Mouse (Mus musculus): ENCODE data around the gene Shisal2a. TPM values are rescaled to one million over a fixed set of nuclear protein-coding genes. Genes with fewer than 3 reads are reported as not detected.

Shisal2a gene
- polyA plus RNA-seq, 1 experiment from 2014 or later: 2.7 TPM

- no peaks in the 10 kb centered on the region for H3K9me3 ChIP-seq (ENCODE audit: control insufficient read depth, low read length)
- H3K4me2 ChIP-seq (ENCODE audit: low read length): no peak overlapping the region
- no peak overlapping the region for H3K27ac ChIP-seq (ENCODE audit: low read length)
- H3K36me3 ChIP-seq (ENCODE audit: control insufficient read depth, insufficient read depth): no peaks in the 10 kb centered on the region
- peaks cover 20% of the 10 kb centered on the region for H3K4me1 ChIP-seq (replicated peaks; ENCODE audit: control insufficient read depth, insufficient read depth, low read length)
- H3K9ac ChIP-seq (replicated peaks; ENCODE audit: low read depth, low read length): no peak overlapping the region
- 86% methylated on average over 3 of the region's 3 CpGs for WGBS
- no peak for ATAC-seq
- no peak overlapping the region for H3K4me3 ChIP-seq (replicated peaks; ENCODE audit: low read length)
- no peaks in the 10 kb centered on the region for H3K27me3 ChIP-seq (replicated peaks; ENCODE audit: control insufficient read depth, insufficient read depth, low read length)
Measured at GRCm38 (mm10) chr4:108349064-108349463, 34.1 kb downstream of the Shisal2a start.

GRCm38 (mm10) chr4:108348256-108348875 is 34.8 kb downstream of the Shisal2a start:
- Histone ChIP-seq H3K9ac (replicated peaks; ENCODE audit: low read depth, low read length) (no peak overlapping the region), H3K27ac (ENCODE audit: low read length) (no peak overlapping the region), H3K36me3 (ENCODE audit: control insufficient read depth, insufficient read depth) (no peaks in the 10 kb centered on the region), H3K27me3 (replicated peaks; ENCODE audit: control insufficient read depth, insufficient read depth, low read length) (no peaks in the 10 kb centered on the region), H3K4me2 (ENCODE audit: low read length) (no peak overlapping the region), H3K4me3 (replicated peaks; ENCODE audit: low read length) (no peak overlapping the region), H3K9me3 (ENCODE audit: control insufficient read depth, low read length) (no peaks in the 10 kb centered on the region), H3K4me1 (replicated peaks; ENCODE audit: control insufficient read depth, insufficient read depth, low read length) (peaks cover 20% of the 10 kb centered on the region)
- no peak for ATAC-seq
- WGBS: 77% methylated on average over 5 of the region's 5 CpGs

- Histone ChIP-seq H3K9ac (replicated peaks; ENCODE audit: low read depth, low read length) (no peak overlapping the region), H3K4me2 (ENCODE audit: low read length) (no peak overlapping the region), H3K36me3 (ENCODE audit: control insufficient read depth, insufficient read depth) (no peaks in the 10 kb centered on the region), H3K27me3 (replicated peaks; ENCODE audit: control insufficient read depth, insufficient read depth, low read length) (no peaks in the 10 kb centered on the region), H3K9me3 (ENCODE audit: control insufficient read depth, low read length) (no peaks in the 10 kb centered on the region), H3K27ac (ENCODE audit: low read length) (no peak overlapping the region), H3K4me3 (replicated peaks; ENCODE audit: low read length) (no peak overlapping the region), H3K4me1 (replicated peaks; ENCODE audit: control insufficient read depth, insufficient read depth, low read length) (peaks cover 20% of the 10 kb centered on the region)
- ATAC-seq: no peak
- WGBS: 96% methylated on average over 5 of the region's 5 CpGs
Measured at GRCm38 (mm10) chr4:108347111-108347510, 36.0 kb downstream of the Shisal2a start.

GRCm38 (mm10) chr4:108345826-108346225 is 37.3 kb downstream of the Shisal2a start:
- no peak overlapping the region for H3K4me3 ChIP-seq (replicated peaks; ENCODE audit: low read length)
- H3K9ac ChIP-seq (replicated peaks; ENCODE audit: low read depth, low read length): no peak overlapping the region
- no peaks in the 10 kb centered on the region for H3K9me3 ChIP-seq (ENCODE audit: control insufficient read depth, low read length)
- 32% methylated on average over 5 of the region's 5 CpGs for WGBS
- H3K4me1 ChIP-seq (replicated peaks; ENCODE audit: control insufficient read depth, insufficient read depth, low read length): peaks cover 14% of the 10 kb centered on the region
- H3K27ac ChIP-seq (ENCODE audit: low read length): no peak overlapping the region
- H3K36me3 ChIP-seq (ENCODE audit: control insufficient read depth, insufficient read depth): no peaks in the 10 kb centered on the region
- no peak for ATAC-seq
- no peaks in the 10 kb centered on the region for H3K27me3 ChIP-seq (replicated peaks; ENCODE audit: control insufficient read depth, insufficient read depth, low read length)
- H3K4me2 ChIP-seq (ENCODE audit: low read length): no peak overlapping the region

- WGBS: 11% methylated on average over 7 of the region's 7 CpGs
- ATAC-seq: no peak
- no peak overlapping the region for H3K4me3 ChIP-seq (replicated peaks; ENCODE audit: low read length)
- H3K27me3 ChIP-seq (replicated peaks; ENCODE audit: control insufficient read depth, insufficient read depth, low read length): no peaks in the 10 kb centered on the region
- no peaks in the 10 kb centered on the region for H3K9me3 ChIP-seq (ENCODE audit: control insufficient read depth, low read length)
- no peak overlapping the region for H3K9ac ChIP-seq (replicated peaks; ENCODE audit: low read depth, low read length)
- no peaks in the 10 kb centered on the region for H3K36me3 ChIP-seq (ENCODE audit: control insufficient read depth, insufficient read depth)
- no peak overlapping the region for H3K27ac ChIP-seq (ENCODE audit: low read length)
- 0 out of 2 replicates have a peak, but pooled peaks cover 5% of the 10 kb centered on the region for H3K4me1 ChIP-seq (replicated peaks; ENCODE audit: control insufficient read depth, insufficient read depth, low read length)
- no peak overlapping the region for H3K4me2 ChIP-seq (ENCODE audit: low read length)
Measured at GRCm38 (mm10) chr4:108344631-108345083, 38.5 kb downstream of the Shisal2a start.

GRCm38 (mm10) chr4:108339277-108339690 is 43.9 kb downstream of the Shisal2a start:
- peak; percentile 88 for ATAC-seq
- WGBS: 19% methylated on average over 4 of the region's 4 CpGs
- no peak overlapping the region for H3K27ac ChIP-seq (ENCODE audit: low read length)

GRCm38 (mm10) chr4:108338811-108339210 is 44.3 kb downstream of the Shisal2a start:
- H3K9me3 ChIP-seq (ENCODE audit: control insufficient read depth, low read length): no peaks in the 10 kb centered on the region
- H3K27me3 ChIP-seq (replicated peaks; ENCODE audit: control insufficient read depth, insufficient read depth, low read length): no peaks in the 10 kb centered on the region
- no peak for ATAC-seq
- H3K4me3 ChIP-seq (replicated peaks; ENCODE audit: low read length): no peak overlapping the region
- no peaks in the 10 kb centered on the region; the same call in 1 of the 2 replicates for H3K4me1 ChIP-seq (replicated peaks; ENCODE audit: control insufficient read depth, insufficient read depth, low read length)
- H3K4me2 ChIP-seq (ENCODE audit: low read length): no peak overlapping the region
- 50% methylated on average over 10 of the region's 10 CpGs for WGBS
- H3K27ac ChIP-seq (ENCODE audit: low read length): no peak overlapping the region
- peaks cover 8% of the 10 kb centered on the region for H3K36me3 ChIP-seq (ENCODE audit: control insufficient read depth, insufficient read depth)
- no peak overlapping the region for H3K9ac ChIP-seq (replicated peaks; ENCODE audit: low read depth, low read length)

More at GRCm38 (mm10) chr4:108339277-108339690, 43.9 kb downstream of the Shisal2a start:
- H3K4me1 ChIP-seq (replicated peaks; ENCODE audit: control insufficient read depth, insufficient read depth, low read length): no peaks in the 10 kb centered on the region; the same call in 1 of the 2 replicates
- peaks cover 8% of the 10 kb centered on the region for H3K36me3 ChIP-seq (ENCODE audit: control insufficient read depth, insufficient read depth)
- no peak overlapping the region for H3K4me3 ChIP-seq (replicated peaks; ENCODE audit: low read length)
- 0 out of 2 replicates have a peak overlapping the region, but pooled peaks have one; percentile 27 for H3K9ac ChIP-seq (replicated peaks; ENCODE audit: low read depth, low read length)
- no peak overlapping the region for H3K4me2 ChIP-seq (ENCODE audit: low read length)
- no peaks in the 10 kb centered on the region for H3K9me3 ChIP-seq (ENCODE audit: control insufficient read depth, low read length)
- no peaks in the 10 kb centered on the region for H3K27me3 ChIP-seq (replicated peaks; ENCODE audit: control insufficient read depth, insufficient read depth, low read length)

- no peak for ATAC-seq
- Histone ChIP-seq H3K9ac (replicated peaks; ENCODE audit: low read depth, low read length) (no peak overlapping the region), H3K27me3 (replicated peaks; ENCODE audit: control insufficient read depth, insufficient read depth, low read length) (no peaks in the 10 kb centered on the region), H3K9me3 (ENCODE audit: control insufficient read depth, low read length) (no peaks in the 10 kb centered on the region), H3K27ac (ENCODE audit: low read length) (no peak overlapping the region), H3K36me3 (ENCODE audit: control insufficient read depth, insufficient read depth) (peaks cover 8% of the 10 kb centered on the region), H3K4me1 (replicated peaks; ENCODE audit: control insufficient read depth, insufficient read depth, low read length) (no peaks in the 10 kb centered on the region; the same call in 1 of the 2 replicates), H3K4me2 (ENCODE audit: low read length) (no peak overlapping the region), H3K4me3 (replicated peaks; ENCODE audit: low read length) (no peak overlapping the region)
- WGBS: 60% methylated on average over 9 of the region's 9 CpGs
Measured at GRCm38 (mm10) chr4:108338321-108338733, 44.8 kb downstream of the Shisal2a start.

- no peak for ATAC-seq
- WGBS: 43% methylated on average over 3 of the region's 3 CpGs
- Histone ChIP-seq H3K9ac (replicated peaks; ENCODE audit: low read depth, low read length) (no peak overlapping the region), H3K36me3 (ENCODE audit: control insufficient read depth, insufficient read depth) (peaks cover 8% of the 10 kb centered on the region), H3K27ac (ENCODE audit: low read length) (no peak overlapping the region), H3K4me2 (ENCODE audit: low read length) (no peak overlapping the region), H3K9me3 (ENCODE audit: control insufficient read depth, low read length) (no peaks in the 10 kb centered on the region), H3K4me3 (replicated peaks; ENCODE audit: low read length) (no peak overlapping the region), H3K4me1 (replicated peaks; ENCODE audit: control insufficient read depth, insufficient read depth, low read length) (no peaks in the 10 kb centered on the region; the same call in 1 of the 2 replicates), H3K27me3 (replicated peaks; ENCODE audit: control insufficient read depth, insufficient read depth, low read length) (no peaks in the 10 kb centered on the region)
Measured at GRCm38 (mm10) chr4:108337817-108338216, 45.3 kb downstream of the Shisal2a start.
